Mouse (Mus musculus) liver, adult (tissue): ENCODE data around the gene Fmc1.

Experiments used
- GATA4 ChIP-seq: IDR thresholded peaks from 2 replicates; pipeline ENCODE4 v1.6.1; 2014; ENCODE audit warnings: mild to moderate bottlenecking, low read length; ENCODE audit not compliant: insufficient replicate concordance

Fmc1 gene

GRCm38 (mm10) chr6:38551062-38551988 is 18.0 kb downstream of the Fmc1 start, which contains the start of gene Luc7l2:
Gene Luc7l2 (plus strand): TSS chr6:38551334.
- TF ChIP-seq GATA4, result no peak

GRCm38 (mm10) chr6:38551989-38552635 is 18.8 kb downstream of the Fmc1 start:
- no peak for TF ChIP-seq GATA4

GRCm38 (mm10) chr6:38552636-38553000 is 19.3 kb downstream of the Fmc1 start:
- TF ChIP-seq GATA4, result no peak

- TF ChIP-seq GATA4, result no peak
Observed at GRCm38 (mm10) chr6:38576096-38576495, 42.8 kb downstream of the Fmc1 start.

GRCm38 (mm10) chr6:38580112-38580857 is 47.0 kb downstream of the Fmc1 start:
- TF ChIP-seq GATA4, result no peak

DNA sequence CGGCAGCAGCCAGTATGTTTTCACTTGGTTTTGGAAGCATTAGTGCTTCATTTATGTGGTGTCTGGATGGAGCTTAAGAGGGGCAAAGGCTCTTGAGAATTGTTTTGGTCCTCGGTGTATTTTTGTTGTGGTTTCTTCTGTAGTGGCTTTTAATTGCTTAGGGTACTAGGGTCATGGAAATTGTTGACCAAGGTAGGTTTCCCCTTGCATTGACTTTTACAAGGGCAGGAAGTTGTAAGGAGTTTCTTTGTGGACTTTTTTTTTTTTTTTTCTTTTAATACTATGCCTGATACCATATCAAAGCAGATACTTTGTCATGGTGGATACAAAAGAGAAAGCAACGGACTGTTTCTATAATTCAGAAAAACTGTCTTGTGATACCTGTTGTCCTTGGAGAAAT is 48.4 kb downstream of the Fmc1 start:
- TF ChIP-seq GATA4, result no peak
